Mouse (Mus musculus): ENCODE results near the gene Gatad1. TPM values are rescaled to one million over a fixed set of nuclear protein-coding genes. Genes with fewer than 3 reads are reported as not detected.
A peak's percentile ranks its signal among the peaks of the same experiment; 100 is the strongest.

The Gatad1 gene
- polyA plus RNA-seq, 1 experiment from 2014 or later, result 61.5 TPM

DNA sequence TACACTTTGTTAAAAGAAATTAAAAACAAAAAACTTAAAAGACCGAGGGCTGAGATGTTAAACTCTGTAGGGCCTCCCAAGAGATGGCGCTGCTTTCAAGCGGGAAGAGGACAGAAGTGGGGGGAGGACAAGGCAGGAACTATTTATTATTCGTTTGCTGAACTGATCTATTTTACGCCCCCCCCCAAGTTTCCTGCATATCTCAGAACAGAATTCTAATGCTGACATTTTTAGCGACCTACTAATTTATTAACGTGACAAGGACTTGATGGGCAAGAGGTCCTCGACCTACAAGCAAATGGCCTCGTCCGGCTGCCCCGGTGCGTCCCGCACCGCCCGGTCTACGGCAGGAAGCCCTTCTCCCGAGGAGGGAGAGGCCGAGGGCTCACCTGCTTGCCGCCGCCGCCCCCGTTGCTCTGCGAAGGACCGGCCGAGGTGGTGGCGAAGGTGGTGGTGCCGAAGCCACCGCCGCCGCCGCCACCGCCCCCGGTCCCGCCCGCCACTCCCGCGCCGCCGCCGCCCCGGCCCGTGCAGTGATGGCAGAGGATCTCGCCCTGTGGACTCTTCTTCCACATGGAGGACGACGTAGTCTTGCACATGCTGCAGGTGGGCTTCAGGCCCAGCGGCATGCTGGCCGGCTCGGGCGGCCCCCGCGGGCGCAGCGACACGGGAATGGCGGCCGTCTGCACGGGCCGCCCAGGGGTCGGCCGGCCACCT, 9.8 kb downstream of the Gatad1 start:
- ATAC-seq, result peak; percentile 86
- WGBS, result under 1% methylated on average over 37 of the region's 60 CpGs
- H3K27me3 ChIP-seq (replicated peaks; ENCODE audit: control insufficient read depth, insufficient read depth, low read length), result no peaks in the 10 kb centered on the region
- H3K4me3 ChIP-seq (ENCODE audit: low read length), result peak overlapping the region; percentile 98
- H3K4me2 ChIP-seq (ENCODE audit: low read length), result peak overlapping the region; percentile 75
- peak overlapping the region; percentile 91 for H3K27ac ChIP-seq (ENCODE audit: low read depth, low read length)
- H3K9me3 ChIP-seq (ENCODE audit: control insufficient read depth, low read length), result no peaks in the 10 kb centered on the region
- peak overlapping the region; percentile 97 for H3K9ac ChIP-seq (ENCODE audit: low read depth, low read length)
- H3K4me1 ChIP-seq (ENCODE audit: control insufficient read depth, insufficient read depth, low read depth, low read length), result peaks cover 14% of the 10 kb centered on the region
- peaks cover 4% of the 10 kb centered on the region; the same call in 1 of the 2 replicates for H3K36me3 ChIP-seq (ENCODE audit: control insufficient read depth, insufficient read depth, low read length)

- WGBS, result 27% methylated on average over 6 of the region's 6 CpGs
- Histone ChIP-seq H3K27ac (ENCODE audit: low read depth, low read length) (no peak overlapping the region), H3K36me3 (ENCODE audit: control insufficient read depth, insufficient read depth, low read length) (peaks cover 6% of the 10 kb centered on the region), H3K4me1 (ENCODE audit: control insufficient read depth, insufficient read depth, low read depth, low read length) (peaks cover 14% of the 10 kb centered on the region), H3K9me3 (ENCODE audit: control insufficient read depth, low read length) (no peaks in the 10 kb centered on the region), H3K9ac (ENCODE audit: low read depth, low read length) (peak overlapping the region; percentile 55), H3K27me3 (replicated peaks; ENCODE audit: control insufficient read depth, insufficient read depth, low read length) (no peaks in the 10 kb centered on the region), H3K4me3 (ENCODE audit: low read length) (peak overlapping the region; percentile 98), H3K4me2 (ENCODE audit: low read length) (peak overlapping the region; percentile 75)
- no peak for ATAC-seq
Measured at GRCm38 (mm10) chr5:3646539-3646938, 10.4 kb downstream of the Gatad1 start.

- Histone ChIP-seq H3K9me3 (ENCODE audit: control insufficient read depth, low read length) (no peaks in the 10 kb centered on the region), H3K4me2 (ENCODE audit: low read length) (no peak overlapping the region), H3K27me3 (replicated peaks; ENCODE audit: control insufficient read depth, insufficient read depth, low read length) (no peaks in the 10 kb centered on the region), H3K36me3 (ENCODE audit: control insufficient read depth, insufficient read depth, low read length) (peaks cover 13% of the 10 kb centered on the region), H3K27ac (ENCODE audit: low read depth, low read length) (no peak overlapping the region), H3K9ac (ENCODE audit: low read depth, low read length) (peak overlapping the region; percentile 27; the same call in 1 of the 2 replicates), H3K4me1 (ENCODE audit: control insufficient read depth, insufficient read depth, low read depth, low read length) (peaks cover 14% of the 10 kb centered on the region), H3K4me3 (ENCODE audit: low read length) (no peak overlapping the region)
- WGBS, result 86% methylated on average over 6 of the region's 6 CpGs
- ATAC-seq, result no peak
Measured at GRCm38 (mm10) chr5:3645326-3645725, 11.7 kb downstream of the Gatad1 start.

GRCm38 (mm10) chr5:3644621-3645020, 12.4 kb downstream of the Gatad1 start:
- H3K4me3 ChIP-seq (ENCODE audit: low read length), result no peak overlapping the region
- H3K27me3 ChIP-seq (replicated peaks; ENCODE audit: control insufficient read depth, insufficient read depth, low read length), result no peaks in the 10 kb centered on the region
- H3K27ac ChIP-seq (ENCODE audit: low read depth, low read length), result no peak overlapping the region
- 93% methylated on average over 6 of the region's 6 CpGs for WGBS
- no peak for ATAC-seq
- no peaks in the 10 kb centered on the region for H3K9me3 ChIP-seq (ENCODE audit: control insufficient read depth, low read length)
- H3K4me2 ChIP-seq (ENCODE audit: low read length), result no peak overlapping the region
- H3K36me3 ChIP-seq (ENCODE audit: control insufficient read depth, insufficient read depth, low read length), result peaks cover 13% of the 10 kb centered on the region
- H3K9ac ChIP-seq (ENCODE audit: low read depth, low read length), result no peak overlapping the region
- peaks cover 14% of the 10 kb centered on the region for H3K4me1 ChIP-seq (ENCODE audit: control insufficient read depth, insufficient read depth, low read depth, low read length)

DNA sequence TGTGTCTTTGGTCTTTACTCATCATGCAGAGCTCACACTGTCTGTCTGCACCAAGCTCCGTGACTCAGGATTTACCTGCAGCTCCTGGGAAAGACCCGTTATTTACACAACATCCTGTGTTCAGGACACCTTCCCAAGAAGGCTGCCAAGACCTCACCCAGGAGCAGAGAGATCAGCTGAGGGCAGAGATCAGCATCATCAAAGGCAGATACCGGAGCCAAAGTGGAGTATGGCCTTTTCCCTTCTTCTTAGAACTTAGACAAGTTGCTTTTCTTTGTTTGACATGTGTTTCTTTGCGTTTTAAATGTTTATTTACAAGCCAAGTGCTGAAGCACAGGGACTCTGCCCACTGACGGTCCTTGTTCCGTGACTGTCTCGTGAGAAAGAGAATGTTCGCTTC, 21.7 kb downstream of the Gatad1 start:
- Histone ChIP-seq H3K36me3 (ENCODE audit: control insufficient read depth, insufficient read depth, low read length) (peaks cover 18% of the 10 kb centered on the region), H3K9me3 (ENCODE audit: control insufficient read depth, low read length) (no peaks in the 10 kb centered on the region), H3K9ac (ENCODE audit: low read depth, low read length) (no peak overlapping the region), H3K4me1 (ENCODE audit: control insufficient read depth, insufficient read depth, low read depth, low read length) (no peaks in the 10 kb centered on the region), H3K4me3 (ENCODE audit: low read length) (no peak overlapping the region), H3K27me3 (replicated peaks; ENCODE audit: control insufficient read depth, insufficient read depth, low read length) (no peaks in the 10 kb centered on the region), H3K27ac (ENCODE audit: low read depth, low read length) (no peak overlapping the region), H3K4me2 (ENCODE audit: low read length) (no peak overlapping the region)
- no peak for ATAC-seq
- WGBS, result 91% methylated on average over 8 of the region's 8 CpGs

GRCm38 (mm10) chr5:3633951-3634350, 23.0 kb downstream of the Gatad1 start:
- Histone ChIP-seq H3K4me2 (ENCODE audit: low read length) (no peak overlapping the region), H3K27ac (ENCODE audit: low read depth, low read length) (no peak overlapping the region), H3K4me3 (ENCODE audit: low read length) (no peak overlapping the region), H3K9me3 (ENCODE audit: control insufficient read depth, low read length) (no peaks in the 10 kb centered on the region), H3K27me3 (replicated peaks; ENCODE audit: control insufficient read depth, insufficient read depth, low read length) (no peaks in the 10 kb centered on the region), H3K9ac (ENCODE audit: low read depth, low read length) (no peak overlapping the region), H3K36me3 (ENCODE audit: control insufficient read depth, insufficient read depth, low read length) (peaks cover 18% of the 10 kb centered on the region), H3K4me1 (ENCODE audit: control insufficient read depth, insufficient read depth, low read depth, low read length) (no peaks in the 10 kb centered on the region)
- WGBS, result 76% methylated on average over 4 of the region's 4 CpGs
- ATAC-seq, result no peak

DNA sequence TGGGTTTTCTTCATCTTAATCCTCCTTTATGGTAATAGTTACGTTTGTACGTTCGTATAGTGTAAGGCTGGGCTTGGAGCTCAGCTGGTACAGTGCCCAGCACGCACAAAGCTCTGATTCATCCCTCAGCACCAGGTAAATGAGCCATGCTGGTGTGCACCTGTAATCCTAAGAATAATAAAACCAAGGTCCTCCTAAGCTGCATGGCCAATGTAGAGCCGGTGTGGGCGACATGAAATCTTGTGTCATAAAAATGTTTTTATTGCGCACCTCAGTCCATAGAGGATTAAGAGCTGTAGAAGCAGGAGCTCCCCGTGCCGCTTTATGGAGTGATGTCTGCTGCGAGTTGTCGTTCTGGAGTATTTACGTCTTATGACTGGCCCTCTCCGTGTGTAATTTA, 23.7 kb downstream of the Gatad1 start:
- ATAC-seq, result no peak
- no peak overlapping the region for H3K4me3 ChIP-seq (ENCODE audit: low read length)
- no peaks in the 10 kb centered on the region for H3K4me1 ChIP-seq (ENCODE audit: control insufficient read depth, insufficient read depth, low read depth, low read length)
- peaks cover 18% of the 10 kb centered on the region for H3K36me3 ChIP-seq (ENCODE audit: control insufficient read depth, insufficient read depth, low read length)
- H3K4me2 ChIP-seq (ENCODE audit: low read length), result no peak overlapping the region
- H3K27ac ChIP-seq (ENCODE audit: low read depth, low read length), result no peak overlapping the region
- H3K9ac ChIP-seq (ENCODE audit: low read depth, low read length), result no peak overlapping the region
- WGBS, result 95% methylated on average over 13 of the region's 13 CpGs
- H3K27me3 ChIP-seq (replicated peaks; ENCODE audit: control insufficient read depth, insufficient read depth, low read length), result no peaks in the 10 kb centered on the region
- H3K9me3 ChIP-seq (ENCODE audit: control insufficient read depth, low read length), result no peaks in the 10 kb centered on the region

DNA sequence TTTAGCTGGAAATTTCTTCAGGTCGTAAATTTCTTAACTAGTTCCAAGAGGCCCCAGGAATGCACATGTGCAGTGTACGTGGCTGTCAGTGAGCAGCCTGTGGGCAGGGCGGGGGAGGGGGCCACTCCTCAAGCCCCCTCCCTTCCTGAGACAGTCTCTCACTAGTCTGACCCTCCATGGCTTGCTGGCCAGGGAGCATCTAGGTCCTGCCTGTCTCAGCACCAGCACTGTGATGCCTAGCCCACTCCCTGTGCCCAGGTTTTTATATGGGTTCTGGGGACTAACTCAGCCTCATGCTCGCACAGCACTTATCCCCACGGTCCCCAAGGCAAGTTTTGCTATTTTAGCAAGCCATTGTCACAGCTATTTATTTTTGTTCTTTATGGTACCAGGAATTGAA, 24.7 kb downstream of the Gatad1 start:
- Histone ChIP-seq H3K4me1 (ENCODE audit: control insufficient read depth, insufficient read depth, low read depth, low read length) (no peaks in the 10 kb centered on the region), H3K4me2 (ENCODE audit: low read length) (no peak overlapping the region), H3K27me3 (replicated peaks; ENCODE audit: control insufficient read depth, insufficient read depth, low read length) (no peaks in the 10 kb centered on the region), H3K9ac (ENCODE audit: low read depth, low read length) (no peak overlapping the region), H3K4me3 (ENCODE audit: low read length) (no peak overlapping the region), H3K27ac (ENCODE audit: low read depth, low read length) (no peak overlapping the region), H3K36me3 (ENCODE audit: control insufficient read depth, insufficient read depth, low read length) (peaks cover 18% of the 10 kb centered on the region), H3K9me3 (ENCODE audit: control insufficient read depth, low read length) (no peaks in the 10 kb centered on the region)
- no peak for ATAC-seq
- 83% methylated on average over 5 of the region's 5 CpGs for WGBS

DNA sequence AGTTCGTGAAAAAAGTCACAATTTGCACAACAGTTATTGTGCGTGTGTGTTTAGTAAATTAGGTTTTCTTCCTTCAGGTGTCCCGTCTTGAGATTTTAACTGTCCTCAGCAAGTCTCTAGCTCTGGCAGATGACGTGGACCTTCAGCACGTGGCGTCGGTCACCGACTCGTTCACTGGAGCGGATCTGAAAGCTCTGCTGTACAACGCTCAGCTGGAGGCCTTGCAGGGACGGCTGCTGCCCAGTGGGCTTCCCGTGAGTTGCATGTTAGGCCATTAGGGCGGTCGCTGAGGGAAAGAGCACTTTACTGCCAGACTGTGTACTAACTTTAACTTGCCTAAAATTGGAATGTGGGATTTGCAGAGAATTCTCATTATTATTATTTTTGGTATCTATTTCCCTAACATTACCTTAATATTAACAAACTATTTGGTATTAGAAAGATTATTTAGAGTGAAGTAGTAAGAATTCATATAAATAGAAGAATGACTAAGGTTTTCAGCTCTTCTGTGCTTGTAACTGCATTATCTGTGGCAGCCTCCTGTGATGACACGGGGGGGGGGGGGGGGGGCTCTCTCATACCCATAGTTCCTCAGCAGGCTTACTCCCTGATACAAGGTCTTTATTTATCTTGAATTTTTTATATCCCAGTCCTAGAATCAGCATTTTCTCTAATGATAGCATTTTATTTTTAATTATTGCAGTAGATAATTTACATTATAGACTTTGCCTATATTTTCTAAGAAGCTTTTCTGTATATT, 25.3 kb downstream of the Gatad1 start:
- H3K4me3 ChIP-seq (ENCODE audit: low read length), result no peak overlapping the region
- 57% methylated on average over 16 of the region's 16 CpGs for WGBS
- H3K9me3 ChIP-seq (ENCODE audit: control insufficient read depth, low read length), result no peaks in the 10 kb centered on the region
- no peak overlapping the region for H3K4me2 ChIP-seq (ENCODE audit: low read length)
- H3K27me3 ChIP-seq (replicated peaks; ENCODE audit: control insufficient read depth, insufficient read depth, low read length), result no peaks in the 10 kb centered on the region
- H3K4me1 ChIP-seq (ENCODE audit: control insufficient read depth, insufficient read depth, low read depth, low read length), result no peaks in the 10 kb centered on the region
- H3K27ac ChIP-seq (ENCODE audit: low read depth, low read length), result no peak overlapping the region
- H3K36me3 ChIP-seq (ENCODE audit: control insufficient read depth, insufficient read depth, low read length), result peaks cover 18% of the 10 kb centered on the region
- H3K9ac ChIP-seq (ENCODE audit: low read depth, low read length), result no peak overlapping the region
- no peak for ATAC-seq
